Mouse (Mus musculus): Measurements from ENCODE around the gene Nudt15. TPM values are rescaled to one million over a fixed set of nuclear protein-coding genes. Genes with fewer than 3 reads are reported as not detected.
A peak's percentile ranks its signal among the peaks of the same experiment; 100 is the strongest.

Nudt15 gene
- polyA plus RNA-seq, 1 experiment from 2014 or later, result 4.6 TPM

DNA sequence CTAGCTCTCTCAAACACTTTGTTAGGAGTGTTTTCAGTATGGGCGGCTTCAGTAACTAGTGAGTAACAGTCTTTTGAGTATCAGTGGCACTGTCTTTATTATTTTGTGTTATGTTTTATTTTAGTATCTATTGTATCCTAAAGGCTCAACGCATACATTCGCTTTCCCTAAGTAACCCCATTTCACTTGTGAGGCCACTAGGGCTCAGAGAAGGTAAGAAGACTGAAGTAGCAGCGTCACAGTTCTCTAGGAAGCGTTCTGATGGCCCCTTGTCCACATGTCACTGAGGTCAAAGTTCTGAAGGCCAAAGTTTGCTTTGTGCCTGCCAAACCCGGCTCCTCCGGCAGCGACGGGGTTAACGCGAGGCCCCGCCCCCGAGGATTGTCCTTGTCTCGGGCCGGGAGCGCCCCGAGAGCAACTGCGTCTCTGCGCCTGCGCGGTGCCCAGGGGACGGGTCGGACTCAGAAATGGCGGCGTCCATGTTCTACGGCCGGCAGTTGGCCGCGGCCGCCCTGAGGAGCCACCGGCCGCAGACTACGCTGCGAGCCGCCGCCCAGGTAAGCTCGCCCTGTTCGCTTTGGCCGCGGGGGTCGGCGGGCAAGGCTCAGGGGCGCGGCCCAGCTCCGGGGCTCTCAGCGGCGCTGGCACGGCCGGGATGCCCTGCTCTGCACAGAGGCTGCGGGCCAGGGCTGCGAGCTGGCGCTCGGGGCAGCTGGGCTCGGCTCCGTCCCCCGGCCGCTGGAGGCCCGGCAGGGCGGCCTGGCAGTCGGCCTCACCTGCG, 4.5 kb upstream of the Nudt15 start:
- Histone ChIP-seq H3K27me3 (ENCODE audit: control insufficient read depth, insufficient read depth, low read length) (no peaks in the 10 kb centered on the region), H3K27ac (replicated peaks in 1 of 2; ENCODE audit: control insufficient read depth in 1 of 2, insufficient read depth in 1 of 2, low read depth in 2 of 2, low read length in 2 of 2) (peak overlapping the region; percentile 9 to 83), H3K4me3 (ENCODE audit: control insufficient read depth in 1 of 2, insufficient read depth in 1 of 2, low read depth in 1 of 2, low read length in 2 of 2) (peak overlapping the region; percentile 62 to 86), H3K36me3 (ENCODE audit: control insufficient read depth, insufficient read depth, low read length) (peaks cover 10% of the 10 kb centered on the region), H3K4me1 (ENCODE audit: control insufficient read depth in 2 of 2, insufficient read depth in 2 of 2, low read length in 2 of 2) (peaks cover 0 to 7% of the 10 kb centered on the region in 2 experiments; a peak in 1 of 4 replicates), H3K9ac (ENCODE audit: low read length) (peak overlapping the region; percentile 88), H3K4me2 (ENCODE audit: low read length) (peak overlapping the region; percentile 73), H3K9me3 (ENCODE audit: control insufficient read depth, low read length) (no peaks in the 10 kb centered on the region)
- peak; percentile 89 for ATAC-seq (ENCODE audit: insufficient number of reproducible peaks, insufficient read depth, low FRiP score, low read depth)
- WGBS, result 4% methylated on average over 56 of the region's 61 CpGs

DNA sequence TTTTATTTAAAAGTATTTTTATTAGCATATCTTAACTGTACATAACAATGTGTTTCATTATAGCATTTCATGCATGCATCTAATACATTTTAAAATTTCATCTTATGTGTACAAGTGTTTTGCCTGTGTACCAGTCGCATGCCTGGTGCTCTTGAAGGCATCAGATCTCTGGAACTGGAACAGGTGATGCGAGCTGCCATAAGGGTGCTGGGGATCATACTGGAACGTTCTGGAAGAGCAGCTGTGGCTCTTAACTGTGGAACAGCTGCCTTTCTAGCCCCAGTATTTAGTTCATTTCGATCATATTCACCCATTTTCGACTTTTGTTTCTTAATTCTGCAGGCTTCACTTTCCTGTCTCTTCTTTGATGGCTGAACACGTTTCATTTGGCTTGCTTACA, 3.1 kb upstream of the Nudt15 start:
- Histone ChIP-seq H3K4me1 (ENCODE audit: control insufficient read depth in 2 of 2, insufficient read depth in 2 of 2, low read length in 2 of 2) (peaks cover 0 to 7% of the 10 kb centered on the region in 2 experiments; a peak in 1 of 4 replicates), H3K9me3 (ENCODE audit: control insufficient read depth, low read length) (no peaks in the 10 kb centered on the region), H3K36me3 (ENCODE audit: control insufficient read depth, insufficient read depth, low read length) (peaks cover 8% of the 10 kb centered on the region), H3K4me2 (ENCODE audit: low read length) (no peak overlapping the region), H3K27ac (replicated peaks in 1 of 2; ENCODE audit: control insufficient read depth in 1 of 2, insufficient read depth in 1 of 2, low read depth in 2 of 2, low read length in 2 of 2) (no peak overlapping the region), H3K27me3 (ENCODE audit: control insufficient read depth, insufficient read depth, low read length) (no peaks in the 10 kb centered on the region), H3K4me3 (ENCODE audit: control insufficient read depth in 1 of 2, insufficient read depth in 1 of 2, low read depth in 1 of 2, low read length in 2 of 2) (no peak overlapping the region), H3K9ac (ENCODE audit: low read length) (no peak overlapping the region)
- ATAC-seq (ENCODE audit: insufficient number of reproducible peaks, insufficient read depth, low FRiP score, low read depth), result no peak
- 75% methylated on average over 6 of the region's 6 CpGs for WGBS

DNA sequence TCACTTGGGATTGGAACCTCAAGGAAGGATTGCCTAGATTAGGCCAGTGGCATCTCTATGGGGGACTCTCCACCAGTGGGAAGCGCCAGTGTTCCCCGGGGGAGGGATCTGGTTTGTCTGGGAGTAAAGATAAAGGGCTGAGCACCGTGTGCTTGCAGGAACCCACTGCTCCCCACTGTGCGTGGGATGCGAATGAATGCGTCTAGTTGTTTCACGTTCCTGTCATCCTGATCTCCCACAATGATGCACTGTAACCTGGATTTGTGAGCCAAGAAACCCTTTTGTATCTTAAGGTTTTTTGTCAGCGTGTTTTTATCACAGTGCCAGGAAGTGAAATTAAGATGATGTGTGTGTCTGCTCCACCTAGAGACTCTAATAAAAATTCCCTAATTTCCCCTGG, 2.7 kb upstream of the Nudt15 start:
- WGBS, result 39% methylated on average over 8 of the region's 8 CpGs
- 0 out of 2 replicates have a peak, but pooled peaks cover 4% of the 10 kb centered on the region for H3K36me3 ChIP-seq (ENCODE audit: control insufficient read depth, insufficient read depth, low read length)
- no peak overlapping the region for H3K27ac ChIP-seq (replicated peaks in 1 of 2; ENCODE audit: control insufficient read depth in 1 of 2, insufficient read depth in 1 of 2, low read depth in 2 of 2, low read length in 2 of 2)
- H3K4me1 ChIP-seq (ENCODE audit: control insufficient read depth in 2 of 2, insufficient read depth in 2 of 2, low read length in 2 of 2), result peaks cover 0 to 7% of the 10 kb centered on the region in 2 experiments; a peak in 1 of 4 replicates
- no peaks in the 10 kb centered on the region for H3K9me3 ChIP-seq (ENCODE audit: control insufficient read depth, low read length)
- no peak overlapping the region for H3K4me2 ChIP-seq (ENCODE audit: low read length)
- H3K4me3 ChIP-seq (ENCODE audit: control insufficient read depth in 1 of 2, insufficient read depth in 1 of 2, low read depth in 1 of 2, low read length in 2 of 2), result no peak overlapping the region
- H3K9ac ChIP-seq (ENCODE audit: low read length), result no peak overlapping the region
- H3K27me3 ChIP-seq (ENCODE audit: control insufficient read depth, insufficient read depth, low read length), result no peaks in the 10 kb centered on the region
- no peak for ATAC-seq (ENCODE audit: insufficient number of reproducible peaks, insufficient read depth, low FRiP score, low read depth)

DNA sequence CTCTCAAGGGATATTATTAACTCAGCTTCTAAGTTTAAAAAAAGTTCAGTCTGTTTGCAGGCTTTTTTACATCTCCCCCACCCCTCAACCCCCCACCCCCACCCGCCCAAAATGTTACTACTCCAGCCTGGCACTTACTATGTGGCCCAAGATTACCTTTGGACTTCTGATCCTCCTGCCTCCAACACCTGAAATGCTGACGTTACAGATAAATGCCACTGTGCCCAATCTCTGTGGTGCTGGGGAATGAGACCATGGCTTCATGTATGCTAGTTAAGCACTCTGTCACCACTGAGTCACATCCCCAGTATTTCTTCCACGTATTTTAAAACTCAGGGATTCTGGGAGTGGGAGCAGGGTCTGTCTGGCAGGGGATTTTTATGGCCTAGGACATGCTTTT, 2.2 kb upstream of the Nudt15 start:
- ATAC-seq (ENCODE audit: insufficient number of reproducible peaks, insufficient read depth, low FRiP score, low read depth), result no peak
- 0 out of 2 replicates have a peak, but pooled peaks cover under 1% of the 10 kb centered on the region for H3K36me3 ChIP-seq (ENCODE audit: control insufficient read depth, insufficient read depth, low read length)
- no peak overlapping the region for H3K27ac ChIP-seq (replicated peaks in 1 of 2; ENCODE audit: control insufficient read depth in 1 of 2, insufficient read depth in 1 of 2, low read depth in 2 of 2, low read length in 2 of 2)
- WGBS, result 52% methylated on average over 3 of the region's 3 CpGs
- H3K9ac ChIP-seq (ENCODE audit: low read length), result no peak overlapping the region
- no peaks in the 10 kb centered on the region for H3K27me3 ChIP-seq (ENCODE audit: control insufficient read depth, insufficient read depth, low read length)
- no peak overlapping the region for H3K4me2 ChIP-seq (ENCODE audit: low read length)
- peaks cover 0 to 7% of the 10 kb centered on the region in 2 experiments; a peak in 1 of 4 replicates for H3K4me1 ChIP-seq (ENCODE audit: control insufficient read depth in 2 of 2, insufficient read depth in 2 of 2, low read length in 2 of 2)
- no peaks in the 10 kb centered on the region for H3K9me3 ChIP-seq (ENCODE audit: control insufficient read depth, low read length)
- no peak overlapping the region for H3K4me3 ChIP-seq (ENCODE audit: control insufficient read depth in 1 of 2, insufficient read depth in 1 of 2, low read depth in 1 of 2, low read length in 2 of 2)

DNA sequence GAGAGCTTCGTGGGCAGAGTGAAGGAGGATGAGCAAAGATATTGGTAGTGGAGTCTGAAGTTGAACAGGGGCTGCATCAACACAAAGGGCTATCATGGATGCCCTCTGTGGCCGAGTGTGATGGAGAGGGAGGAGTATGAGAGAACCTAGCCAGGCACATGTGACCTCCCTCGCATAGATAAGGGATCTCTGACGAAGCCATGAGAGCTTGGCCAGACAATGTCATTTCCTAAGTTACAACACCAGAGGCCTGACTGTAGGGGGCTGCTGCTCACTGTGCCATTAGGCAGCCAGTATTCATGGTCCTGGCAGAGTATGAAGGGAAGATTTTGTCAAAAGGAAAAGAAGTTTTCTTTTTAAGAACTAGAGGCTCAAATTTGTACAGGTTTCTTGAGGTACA, 1.0 kb downstream of the Nudt15 start:
- Histone ChIP-seq H3K9ac (ENCODE audit: low read length) (no peak overlapping the region), H3K27me3 (ENCODE audit: control insufficient read depth, insufficient read depth, low read length) (no peaks in the 10 kb centered on the region), H3K4me1 (ENCODE audit: control insufficient read depth in 2 of 2, insufficient read depth in 2 of 2, low read length in 2 of 2) (no peaks in the 10 kb centered on the region), H3K4me3 (ENCODE audit: control insufficient read depth in 1 of 2, insufficient read depth in 1 of 2, low read depth in 1 of 2, low read length in 2 of 2) (no peak overlapping the region), H3K36me3 (ENCODE audit: control insufficient read depth, insufficient read depth, low read length) (no peaks in the 10 kb centered on the region), H3K27ac (replicated peaks in 1 of 2; ENCODE audit: control insufficient read depth in 1 of 2, insufficient read depth in 1 of 2, low read depth in 2 of 2, low read length in 2 of 2) (no peak overlapping the region), H3K9me3 (ENCODE audit: control insufficient read depth, low read length) (no peaks in the 10 kb centered on the region), H3K4me2 (ENCODE audit: low read length) (no peak overlapping the region)
- ATAC-seq (ENCODE audit: insufficient number of reproducible peaks, insufficient read depth, low FRiP score, low read depth), result no peak
- 38% methylated on average over 4 of the region's 4 CpGs for WGBS

DNA sequence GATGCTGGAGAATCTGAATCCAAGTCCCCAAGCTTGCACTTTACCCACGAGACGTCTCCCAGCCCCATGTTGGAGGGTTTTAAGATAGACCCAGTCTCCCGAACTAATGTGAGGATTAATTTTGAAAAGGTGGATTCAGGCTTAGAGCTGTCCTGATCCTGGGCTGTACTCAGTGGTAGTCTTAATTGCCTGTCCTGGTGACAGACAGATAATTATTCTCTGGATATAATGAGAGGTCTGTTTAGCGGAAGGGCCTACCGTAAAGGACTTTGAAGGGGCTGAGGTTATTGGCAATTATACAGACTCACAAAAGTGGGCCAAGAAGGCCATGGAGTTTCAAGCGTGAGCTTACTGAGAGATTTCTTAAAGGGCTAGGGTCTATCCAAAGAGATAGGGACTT, 4.3 kb downstream of the Nudt15 start:
- H3K4me1 ChIP-seq (ENCODE audit: control insufficient read depth in 2 of 2, insufficient read depth in 2 of 2, low read length in 2 of 2), result no peaks in the 10 kb centered on the region
- H3K4me2 ChIP-seq (ENCODE audit: low read length), result no peak overlapping the region
- no peak overlapping the region for H3K27ac ChIP-seq (replicated peaks in 1 of 2; ENCODE audit: control insufficient read depth in 1 of 2, insufficient read depth in 1 of 2, low read depth in 2 of 2, low read length in 2 of 2)
- ATAC-seq (ENCODE audit: insufficient number of reproducible peaks, insufficient read depth, low FRiP score, low read depth), result no peak
- no peak overlapping the region for H3K4me3 ChIP-seq (ENCODE audit: control insufficient read depth in 1 of 2, insufficient read depth in 1 of 2, low read depth in 1 of 2, low read length in 2 of 2)
- H3K27me3 ChIP-seq (ENCODE audit: control insufficient read depth, insufficient read depth, low read length), result no peaks in the 10 kb centered on the region
- no peaks in the 10 kb centered on the region for H3K36me3 ChIP-seq (ENCODE audit: control insufficient read depth, insufficient read depth, low read length)
- no peaks in the 10 kb centered on the region for H3K9me3 ChIP-seq (ENCODE audit: control insufficient read depth, low read length)
- 72% methylated on average over 6 of the region's 6 CpGs for WGBS
- H3K9ac ChIP-seq (ENCODE audit: low read length), result no peak overlapping the region

DNA sequence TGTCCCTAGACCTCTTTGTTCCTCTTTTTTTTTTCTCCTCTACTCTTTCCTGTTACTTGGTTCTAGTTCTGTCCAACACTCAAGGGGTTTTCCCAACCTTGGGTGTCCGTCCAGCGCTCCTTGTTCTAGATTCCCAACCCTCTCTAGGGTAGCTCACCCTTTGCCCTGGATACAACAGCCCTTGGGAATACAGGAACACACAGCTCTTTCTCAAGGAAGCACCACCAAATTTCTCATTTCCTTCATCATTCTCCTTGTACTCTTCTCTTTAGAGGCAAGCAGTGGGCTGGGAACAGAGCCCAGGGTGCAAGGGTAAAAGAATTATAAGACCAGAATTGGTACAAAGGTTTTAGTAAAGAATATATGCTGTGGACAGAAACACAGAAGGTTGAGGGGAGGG, 12.4 kb downstream of the Nudt15 start:
- H3K27me3 ChIP-seq (ENCODE audit: control insufficient read depth, insufficient read depth, low read length), result no peaks in the 10 kb centered on the region
- WGBS, result 77% methylated on average over 2 of the region's 2 CpGs
- no peaks in the 10 kb centered on the region for H3K36me3 ChIP-seq (ENCODE audit: control insufficient read depth, insufficient read depth, low read length)
- no peak overlapping the region for H3K27ac ChIP-seq (replicated peaks in 1 of 2; ENCODE audit: control insufficient read depth in 1 of 2, insufficient read depth in 1 of 2, low read depth in 2 of 2, low read length in 2 of 2)
- H3K4me1 ChIP-seq (ENCODE audit: control insufficient read depth in 2 of 2, insufficient read depth in 2 of 2, low read length in 2 of 2), result no peaks in the 10 kb centered on the region
- no peak overlapping the region for H3K9ac ChIP-seq (ENCODE audit: low read length)
- no peak overlapping the region for H3K4me3 ChIP-seq (ENCODE audit: control insufficient read depth in 1 of 2, insufficient read depth in 1 of 2, low read depth in 1 of 2, low read length in 2 of 2)
- H3K9me3 ChIP-seq (ENCODE audit: control insufficient read depth, low read length), result no peaks in the 10 kb centered on the region
- no peak for ATAC-seq (ENCODE audit: insufficient number of reproducible peaks, insufficient read depth, low FRiP score, low read depth)
- H3K4me2 ChIP-seq (ENCODE audit: low read length), result no peak overlapping the region

All from heart, embryonic 14.5 days (tissue).